Mouse (Mus musculus): ENCODE measurements around the gene Tenm2.

DNA sequence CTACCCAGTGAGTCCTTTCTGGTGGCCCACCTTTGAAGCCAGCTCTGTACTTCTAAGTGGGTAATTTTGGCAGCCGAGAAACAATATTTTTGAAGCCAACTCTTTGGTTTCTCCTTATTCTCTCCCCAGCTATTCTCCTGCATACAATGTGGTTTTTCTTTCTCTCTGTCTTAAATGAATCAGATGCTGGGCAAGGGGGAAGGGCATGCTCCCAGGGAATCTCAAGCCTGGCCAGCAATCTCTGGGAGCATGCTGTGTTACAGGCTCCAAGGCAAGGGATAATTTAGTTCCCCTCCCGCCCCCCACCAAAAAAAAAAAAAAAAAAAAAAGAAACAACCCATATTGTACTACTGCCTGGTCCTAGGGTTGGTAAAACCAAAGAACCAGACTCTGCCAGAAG lies 1112.5 kb downstream of the Tenm2 start:
- TF ChIP-seq FLI1 (IDR thresholded peaks at IDR 0.05; ENCODE audit: low read length) (no peak), GATA1 (IDR thresholded peaks at IDR 0.05; ENCODE audit: borderline replicate concordance, low read length) (no peak)
